Mouse (Mus musculus): ENCODE measurements around the gene Myo6.

Myo6 gene

DNA sequence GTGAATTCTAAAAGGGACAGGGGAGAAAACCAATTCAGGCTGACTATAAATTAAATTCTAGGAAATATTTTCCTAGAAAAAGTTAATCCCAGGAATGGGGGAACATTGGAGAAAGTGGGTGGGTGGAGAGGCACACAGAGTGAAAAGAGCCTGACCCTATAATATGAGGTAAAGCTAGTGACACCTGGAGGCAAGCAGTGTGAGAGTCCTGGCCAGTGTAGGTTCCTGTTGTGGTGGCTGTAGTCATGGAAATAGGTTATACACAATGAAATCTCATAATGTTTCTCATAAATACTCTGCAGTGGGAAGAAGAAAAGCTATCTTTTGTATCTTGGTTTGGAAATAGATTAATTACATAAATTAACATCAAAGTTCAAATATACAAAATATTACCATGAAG, 195.2 kb downstream of the Myo6 start:
- intact Hi-C loops (cut with DNase I), result no loop called here

Measured in adrenal gland (tissue).